Mouse (Mus musculus): ENCODE data around the gene Crybg3.

GRCm38 (mm10) chr16:59639985-59640384, 39.2 kb upstream of the Crybg3 start:
- TF ChIP-seq POLR2A (IDR thresholded peaks at IDR 0.05; ENCODE audit: low read depth, low read length): no peak
- no peak for TF ChIP-seq CTCF (IDR thresholded peaks at IDR 0.05; ENCODE audit: borderline replicate concordance, insufficient read depth, low read length)
